Mouse (Mus musculus): Measurements from ENCODE around the gene Wdr75.
A peak's percentile ranks its signal among the peaks of the same experiment; 100 is the strongest.

The Wdr75 gene

GRCm38 (mm10) chr1:45794969-45795908, at the start of gene Wdr75:
TSS of gene Wdr75 (plus strand) at chr1:45795166.
- DNase-seq (ENCODE audit: low spot score): peak; percentile 95

GRCm38 (mm10) chr1:45755902-45756301, 39.1 kb upstream of the Wdr75 start:
- DNase-seq (ENCODE audit: low spot score): no peak

GRCm38 (mm10) chr1:45756707-45757106, 38.3 kb upstream of the Wdr75 start:
- DNase-seq (ENCODE audit: low spot score): no peak

DNA sequence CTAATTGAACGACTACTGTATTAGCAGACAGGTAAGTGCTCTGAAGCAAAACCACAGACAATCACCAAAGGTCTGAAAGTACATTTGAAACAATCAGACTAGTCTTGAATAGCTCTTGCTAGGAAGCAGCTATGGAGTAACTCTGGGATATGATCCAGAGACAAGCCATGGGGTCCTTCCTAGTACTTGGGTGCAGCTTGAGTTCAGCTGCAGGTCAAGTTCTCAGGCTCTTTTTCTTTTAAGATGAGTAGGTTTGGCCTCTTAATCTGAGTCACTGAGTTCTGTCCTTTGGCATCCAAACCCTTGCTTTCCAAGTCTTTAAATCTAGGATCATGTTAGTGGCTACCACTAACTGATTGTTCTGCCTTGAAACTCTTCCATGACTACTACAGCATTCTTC, 37.0 kb upstream of the Wdr75 start:
- DNase-seq (ENCODE audit: low spot score): no peak

DNA sequence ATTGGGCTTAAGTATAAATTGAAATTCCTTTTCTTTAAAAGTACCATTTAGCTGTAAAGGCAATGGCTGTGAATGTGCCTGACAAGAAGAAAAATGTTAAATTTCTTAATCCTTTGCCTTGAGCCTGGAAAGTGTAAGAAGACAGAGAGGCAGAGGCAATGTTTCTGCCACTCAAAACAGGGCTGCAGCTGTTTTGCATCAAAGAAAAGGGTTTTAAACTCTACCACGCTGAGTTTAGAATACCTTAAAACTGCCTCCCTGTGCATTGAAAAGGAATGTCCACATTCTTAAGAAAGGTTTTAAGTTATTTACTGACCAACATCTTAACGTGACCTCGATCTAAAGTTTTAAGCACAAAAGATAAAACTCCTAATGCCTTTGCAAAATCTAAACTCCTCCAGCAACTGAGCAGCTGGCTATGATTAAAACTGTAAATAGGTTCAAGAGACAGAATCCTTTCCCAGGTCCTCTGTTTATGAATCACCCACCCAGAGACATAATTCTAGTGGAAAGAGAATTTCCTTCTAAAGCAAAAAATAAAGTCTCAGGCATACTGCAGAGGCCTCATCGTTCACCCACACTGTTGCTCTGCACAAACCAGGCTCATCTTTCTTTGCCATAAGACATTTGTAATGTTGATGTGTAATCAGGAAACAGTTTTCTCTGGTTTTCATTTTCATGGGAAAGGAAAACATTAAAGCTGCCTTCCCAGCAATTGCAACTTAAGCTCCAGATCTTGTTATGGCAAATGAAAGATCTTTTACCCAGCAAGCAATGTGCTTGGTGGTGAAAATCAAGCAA, 34.1 kb upstream of the Wdr75 start:
- DNase-seq (ENCODE audit: low spot score): no peak

- DNase-seq (ENCODE audit: low spot score): no peak
Observed at GRCm38 (mm10) chr1:45761468-45761795, 33.5 kb upstream of the Wdr75 start.

- DNase-seq (ENCODE audit: low spot score): peak; percentile 60
Observed at GRCm38 (mm10) chr1:45765678-45766077, 29.3 kb upstream of the Wdr75 start.

DNA sequence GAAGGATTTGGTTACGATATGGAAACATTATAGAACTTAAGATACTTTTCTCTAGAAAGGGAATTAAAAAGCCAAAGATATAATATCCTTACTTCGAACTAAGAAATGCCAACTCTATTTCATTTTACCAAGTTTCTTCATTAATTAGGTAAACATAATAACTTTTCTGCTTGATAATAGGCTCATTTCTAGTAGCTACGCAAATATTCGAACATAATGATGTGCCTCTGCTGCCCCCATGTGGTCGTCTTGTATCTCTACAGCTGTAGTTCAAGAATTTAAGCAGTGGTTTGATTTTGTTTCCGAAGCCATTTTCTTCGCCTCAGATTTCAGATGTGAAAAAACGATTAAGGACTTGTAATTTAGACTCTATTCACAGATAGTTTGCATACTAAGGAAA, 28.8 kb upstream of the Wdr75 start:
- DNase-seq (ENCODE audit: low spot score): peak; percentile 61

- DNase-seq (ENCODE audit: low spot score): peak; percentile 19
Observed at GRCm38 (mm10) chr1:45767533-45767932, 27.4 kb upstream of the Wdr75 start.

GRCm38 (mm10) chr1:45769321-45769720, 25.6 kb upstream of the Wdr75 start:
- DNase-seq (ENCODE audit: low spot score): no peak

DNA sequence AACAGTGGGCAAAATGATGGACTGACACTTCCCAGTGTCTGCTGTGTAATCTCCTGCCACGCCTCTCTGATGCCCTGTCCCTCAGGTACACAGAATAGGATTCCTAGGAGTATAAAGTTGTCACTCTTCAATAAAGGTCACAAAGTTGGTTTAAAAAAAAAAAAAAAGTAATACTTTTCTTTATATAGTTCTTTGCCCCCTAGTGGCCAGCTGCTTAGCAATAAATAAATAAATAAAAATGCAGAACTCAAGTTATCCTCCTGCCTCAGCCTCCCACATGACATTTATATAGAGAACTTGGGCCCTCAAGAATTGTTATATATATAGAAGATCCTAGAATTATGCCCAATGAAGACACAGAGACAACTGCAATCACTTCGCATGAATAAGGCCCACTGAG, 24.9 kb upstream of the Wdr75 start:
- DNase-seq (ENCODE audit: low spot score): no peak

- no peak for DNase-seq (ENCODE audit: low spot score)
Observed at GRCm38 (mm10) chr1:45780606-45781288, 14.2 kb upstream of the Wdr75 start.

- peak; percentile 43 for DNase-seq (ENCODE audit: low spot score)
Observed at GRCm38 (mm10) chr1:45816889-45817288, 21.9 kb downstream of the Wdr75 start.

- DNase-seq (ENCODE audit: low spot score): no peak
Observed at GRCm38 (mm10) chr1:45818564-45818963, 23.6 kb downstream of the Wdr75 start.

DNA sequence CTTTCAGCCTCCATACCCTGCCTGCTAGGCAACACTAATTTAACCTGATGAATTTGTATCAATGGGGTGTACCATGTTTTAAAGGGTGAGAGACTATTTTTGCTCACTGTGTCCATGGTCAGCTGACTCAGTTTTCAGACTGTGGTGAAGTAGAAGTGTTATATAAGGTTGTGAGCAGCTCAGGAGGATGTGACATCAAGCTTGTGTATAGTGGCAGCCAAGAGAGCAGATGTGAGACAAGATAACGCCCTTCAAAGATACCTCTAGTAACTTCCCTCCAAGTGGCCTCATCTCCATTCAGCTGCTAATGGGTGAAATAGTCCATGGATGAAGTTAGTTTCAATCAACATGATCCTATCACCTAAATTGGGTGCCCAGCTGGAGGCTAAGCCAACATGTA, 29.5 kb downstream of the Wdr75 start:
- DNase-seq (ENCODE audit: low spot score): no peak

DNA sequence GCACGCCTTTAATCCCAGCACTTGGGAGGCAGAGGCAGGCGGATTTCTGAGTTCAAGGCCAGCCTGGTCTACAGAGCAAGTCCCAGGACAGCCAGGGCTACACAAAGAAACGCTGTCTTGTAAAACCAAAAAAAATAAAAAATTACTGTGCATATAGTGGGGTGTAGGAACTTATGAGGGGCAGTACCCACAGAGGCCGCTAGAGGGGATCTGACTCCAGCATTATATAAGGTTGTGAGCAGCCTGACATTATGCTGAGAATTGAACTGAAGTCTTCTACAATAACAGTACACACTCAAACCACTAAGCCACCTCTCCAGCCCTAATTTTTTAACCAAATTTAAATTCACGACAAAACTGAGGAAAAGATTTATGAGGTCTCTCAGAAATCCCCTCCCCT, 30.2 kb downstream of the Wdr75 start:
- peak; percentile 57 for DNase-seq (ENCODE audit: low spot score)

GRCm38 (mm10) chr1:45825630-45826029, 30.7 kb downstream of the Wdr75 start:
- DNase-seq (ENCODE audit: low spot score): no peak

DNA sequence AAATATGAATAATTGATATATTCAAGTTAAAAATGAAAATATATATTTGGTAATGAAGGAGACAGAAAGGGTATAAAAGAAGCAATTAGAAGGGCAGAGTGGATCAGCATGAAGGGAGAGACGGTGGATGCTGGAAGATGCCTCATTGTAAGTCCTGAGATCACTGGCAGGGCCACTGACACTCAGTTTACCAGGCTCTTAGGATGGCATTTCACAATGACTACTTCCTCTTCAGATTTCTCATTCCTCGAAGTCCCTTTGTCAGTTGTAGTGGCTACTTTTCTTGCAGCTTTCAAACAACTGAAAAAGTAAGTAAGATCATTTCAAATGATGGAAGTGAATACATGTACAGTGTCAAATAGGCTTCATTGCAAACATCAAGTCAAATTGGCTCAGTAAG, 31.2 kb downstream of the Wdr75 start:
- DNase-seq (ENCODE audit: low spot score): no peak

GRCm38 (mm10) chr1:45826796-45827195, 31.8 kb downstream of the Wdr75 start:
- DNase-seq (ENCODE audit: low spot score): no peak

GRCm38 (mm10) chr1:45830453-45831206, 35.7 kb downstream of the Wdr75 start:
- peak; percentile 23 for DNase-seq (ENCODE audit: low spot score)

- no peak for DNase-seq (ENCODE audit: low spot score)
Observed at GRCm38 (mm10) chr1:45835362-45836063, 40.5 kb downstream of the Wdr75 start.

Data from lung, postnatal 25 days (tissue).